Mouse (Mus musculus) limb, embryonic 15.5 days (tissue): ENCODE data around the gene Mrpl34. TPM values are rescaled to one million over a fixed set of nuclear protein-coding genes. Genes with fewer than 3 reads are reported as not detected.

Source experiments
- ATAC-seq: fragments of 200-750 bp; cut with Nextera tagmentation; 2 replicates; pipeline ENCODE4 v1.8.0; 2017; ENCODE audit warnings: low read depth, moderate TSS enrichment; ENCODE audit not compliant: insufficient number of reproducible peaks, low FRiP score, low TSS enrichment
- H3K27ac ChIP-seq: fragments of 300-500 bp; sonication (generic); 2 replicates; pipeline ENCODE4 v1.5.1; 2015; ENCODE audit warnings: moderate library complexity, mild to moderate bottlenecking, inconsistent platforms
- H3K27me3 ChIP-seq: fragments of 300-500 bp; sonication (generic); 2 replicates; pipeline ENCODE4 v1.6.1; 2015; ENCODE audit warnings: inconsistent platforms
- H3K36me3 ChIP-seq: fragments of 300-500 bp; sonication (generic); 2 replicates; pipeline ENCODE4 v1.6.1; 2015; ENCODE audit warnings: inconsistent platforms
- H3K4me1 ChIP-seq: fragments of 300-500 bp; sonication (generic); 2 replicates; pipeline ENCODE4 v1.6.1; 2015; ENCODE audit warnings: inconsistent platforms
- H3K4me2 ChIP-seq: fragments of 300-500 bp; sonication (generic); 2 replicates; pipeline ENCODE4 v1.6.1; 2015; ENCODE audit warnings: mild to moderate bottlenecking, inconsistent platforms
- H3K4me3 ChIP-seq: fragments of 300-500 bp; sonication (generic); 2 replicates; pipeline ENCODE4 v1.5.1; 2015; ENCODE audit warnings: mild to moderate bottlenecking, inconsistent platforms
- H3K9ac ChIP-seq: fragments of 300-500 bp; sonication (generic); 2 replicates; pipeline ENCODE4 v1.6.1; 2015; ENCODE audit warnings: inconsistent platforms
- H3K9me3 ChIP-seq: fragments of 300-500 bp; sonication (generic); 2 replicates; pipeline ENCODE4 v1.6.1; 2016; ENCODE audit warnings: inconsistent platforms
- WGBS: fragments of 180-500 bp; shearing (Covaris S2); methylation state at CpG from one replicate; pipeline ENCODE4 v1.1.7; 2015; 5-methylcytosine and 5-hydroxymethylcytosine counted together
- polyA plus RNA-seq: library from polyadenylated mRNA; unstranded; fragments of >200 nt; fragmentation: Nextera tagmentation; extraction: Ambion mirVana; gene quantifications from 2 replicates; pipeline ENCODE4 v1.2.1, GENCODE M21; 2015

Gene Mrpl34
- polyA plus RNA-seq, 1 experiment from 2014 or later = 122 TPM

GRCm38 (mm10) chr8:71483932-71484331, 19.2 kb downstream of the Mrpl34 start:
- H3K9ac ChIP-seq = no peak overlapping the region
- H3K36me3 ChIP-seq = peaks cover 31% of the 10 kb centered on the region
- no peak overlapping the region for H3K4me2 ChIP-seq
- H3K4me3 ChIP-seq = no peak overlapping the region
- H3K9me3 ChIP-seq = no peaks in the 10 kb centered on the region
- no peak for ATAC-seq
- H3K27me3 ChIP-seq = no peaks in the 10 kb centered on the region
- WGBS = 49% methylated on average over 8 of the region's 8 CpGs
- H3K4me1 ChIP-seq = peaks cover 26% of the 10 kb centered on the region
- no peak overlapping the region for H3K27ac ChIP-seq

- Histone ChIP-seq H3K9me3 (no peaks in the 10 kb centered on the region), H3K9ac (no peak overlapping the region), H3K27me3 (no peaks in the 10 kb centered on the region), H3K4me3 (peak overlapping the region; percentile 73), H3K4me2 (0 out of 2 replicates have a peak overlapping the region, but pooled peaks have one; percentile 88), H3K27ac (no peak overlapping the region), H3K36me3 (peaks cover 23% of the 10 kb centered on the region), H3K4me1 (peaks cover 34% of the 10 kb centered on the region)
- 93% methylated on average over 19 of the region's 19 CpGs for whole genome bisulfite sequencing
- no peak for ATAC-seq
These were observed 20.0 kb downstream of the Mrpl34 start for GRCm38 (mm10) chr8:71484736-71485135.

GRCm38 (mm10) chr8:71485142-71486135, 20.7 kb downstream of the Mrpl34 start, which contains the start of gene Ano8:
Gene Ano8 (minus strand): TSS chr8:71485963.
- WGBS = 5% methylated on average over 53 of the region's 58 CpGs
- peak within 1 kb of the TSS; percentile 81 for H3K9ac ChIP-seq
- peak; percentile 22; the same call in 1 of the 2 replicates for ATAC-seq
- H3K4me1 ChIP-seq = peaks cover 37% of the 10 kb centered on the region
- H3K27me3 ChIP-seq = no peaks in the 10 kb centered on the region
- H3K36me3 ChIP-seq = peaks cover 23% of the 10 kb centered on the region
- 0 out of 2 replicates have a peak within 1 kb of the TSS, but pooled peaks have one; percentile 48 for H3K27ac ChIP-seq
- peak within 1 kb of the TSS; percentile 88 for H3K4me2 ChIP-seq
- no peaks in the 10 kb centered on the region for H3K9me3 ChIP-seq
- H3K4me3 ChIP-seq = peak within 1 kb of the TSS; percentile 73

GRCm38 (mm10) chr8:71486136-71486529, 21.4 kb downstream of the Mrpl34 start:
- 12% methylated on average over 7 of the region's 7 CpGs for WGBS
- Histone ChIP-seq H3K9me3 (no peaks in the 10 kb centered on the region), H3K27me3 (no peaks in the 10 kb centered on the region), H3K4me2 (peak overlapping the region; percentile 88), H3K9ac (no peak overlapping the region), H3K27ac (0 out of 2 replicates have a peak overlapping the region, but pooled peaks have one; percentile 38), H3K4me3 (peak overlapping the region; percentile 73), H3K4me1 (peaks cover 37% of the 10 kb centered on the region), H3K36me3 (peaks cover 23% of the 10 kb centered on the region)
- no peak for ATAC-seq

GRCm38 (mm10) chr8:71487691-71488445, 23.1 kb downstream of the Mrpl34 start, which contains the start of gene Gtpbp3:
Gene Gtpbp3 (plus strand): TSS chr8:71488103.
- H3K36me3 ChIP-seq = peaks cover 30% of the 10 kb centered on the region

GRCm38 (mm10) chr8:71488454-71488853, 23.7 kb downstream of the Mrpl34 start:
- Histone ChIP-seq H3K36me3 (peaks cover 34% of the 10 kb centered on the region), H3K9ac (peak overlapping the region; percentile 67), H3K9me3 (no peaks in the 10 kb centered on the region), H3K27me3 (no peaks in the 10 kb centered on the region), H3K27ac (peak overlapping the region; percentile 94), H3K4me1 (peaks cover 37% of the 10 kb centered on the region), H3K4me2 (peak overlapping the region; percentile 97), H3K4me3 (peak overlapping the region; percentile 74)
- ATAC-seq = peak; percentile 87
- WGBS = under 1% methylated on average over 22 of the region's 22 CpGs

More at GRCm38 (mm10) chr8:71487691-71488445, 23.1 kb downstream of the Mrpl34 start, which contains the start of gene Gtpbp3:
- Histone ChIP-seq H3K4me3 (peak within 1 kb of the TSS; percentile 74), H3K4me1 (peaks cover 37% of the 10 kb centered on the region), H3K27ac (peak within 1 kb of the TSS; percentile 94), H3K27me3 (no peaks in the 10 kb centered on the region), H3K9me3 (no peaks in the 10 kb centered on the region), H3K9ac (peak within 1 kb of the TSS; percentile 67), H3K4me2 (peak within 1 kb of the TSS; percentile 97)
- no peak; the same call in 1 of the 2 replicates for ATAC-seq
- WGBS = under 1% methylated on average over 33 of the region's 33 CpGs

GRCm38 (mm10) chr8:71495039-71495438, 30.3 kb downstream of the Mrpl34 start:
- Histone ChIP-seq H3K4me2 (peak overlapping the region; percentile 39), H3K27me3 (no peaks in the 10 kb centered on the region), H3K27ac (peak overlapping the region; percentile 63; the same call in 1 of the 2 replicates), H3K4me1 (peaks cover 44% of the 10 kb centered on the region), H3K4me3 (0 out of 2 replicates have a peak overlapping the region, but pooled peaks have one; percentile 8), H3K36me3 (peaks cover 42% of the 10 kb centered on the region), H3K9me3 (no peaks in the 10 kb centered on the region), H3K9ac (no peak overlapping the region)
- peak; percentile 56 for ATAC-seq
- WGBS = 9% methylated on average over 15 of the region's 16 CpGs

GRCm38 (mm10) chr8:71495811-71496210, 31.1 kb downstream of the Mrpl34 start:
- Histone ChIP-seq H3K36me3 (peaks cover 34% of the 10 kb centered on the region), H3K4me3 (no peak overlapping the region), H3K9ac (no peak overlapping the region), H3K4me1 (peaks cover 46% of the 10 kb centered on the region), H3K4me2 (no peak overlapping the region), H3K9me3 (no peaks in the 10 kb centered on the region), H3K27me3 (no peaks in the 10 kb centered on the region), H3K27ac (peak overlapping the region; percentile 67)
- WGBS = 91% methylated on average over 5 of the region's 5 CpGs
- no peak for ATAC-seq

- peak overlapping the region; percentile 67 for H3K27ac ChIP-seq
- peaks cover 46% of the 10 kb centered on the region for H3K4me1 ChIP-seq
- no peaks in the 10 kb centered on the region for H3K9me3 ChIP-seq
- H3K4me2 ChIP-seq = no peak overlapping the region
- no peak for ATAC-seq
- H3K4me3 ChIP-seq = no peak overlapping the region
- no peak overlapping the region for H3K9ac ChIP-seq
- H3K36me3 ChIP-seq = peaks cover 28% of the 10 kb centered on the region
- WGBS = 39% methylated on average over 11 of the region's 11 CpGs
- no peaks in the 10 kb centered on the region for H3K27me3 ChIP-seq
These were observed 31.7 kb downstream of the Mrpl34 start for GRCm38 (mm10) chr8:71496481-71496880.

- ATAC-seq = no peak
- Histone ChIP-seq H3K4me1 (peaks cover 46% of the 10 kb centered on the region), H3K27ac (peak overlapping the region; percentile 43), H3K4me3 (no peak overlapping the region), H3K9ac (no peak overlapping the region), H3K27me3 (no peaks in the 10 kb centered on the region), H3K9me3 (no peaks in the 10 kb centered on the region), H3K36me3 (peaks cover 22% of the 10 kb centered on the region), H3K4me2 (no peak overlapping the region)
- whole genome bisulfite sequencing = 93% methylated on average over 1 of the region's 1 CpGs
These were observed 32.4 kb downstream of the Mrpl34 start for GRCm38 (mm10) chr8:71497077-71497645.

GRCm38 (mm10) chr8:71497881-71498501, 33.2 kb downstream of the Mrpl34 start:
- H3K9me3 ChIP-seq = no peaks in the 10 kb centered on the region
- WGBS = 16% methylated on average over 15 of the region's 15 CpGs
- peaks cover 14% of the 10 kb centered on the region for H3K36me3 ChIP-seq
- H3K4me2 ChIP-seq = no peak overlapping the region
- no peak overlapping the region for H3K4me3 ChIP-seq
- peaks cover 46% of the 10 kb centered on the region for H3K4me1 ChIP-seq
- no peaks in the 10 kb centered on the region for H3K27me3 ChIP-seq
- H3K9ac ChIP-seq = no peak overlapping the region
- ATAC-seq = no peak
- H3K27ac ChIP-seq = peak overlapping the region; percentile 22
